Mouse (Mus musculus): ENCODE measurements around the gene Zfyve1.
"Not testable (repeated sequence)": the region's sequence is repeated elsewhere in the genome, so short reads cannot be mapped to it uniquely, and the experiment has no call there.

The Zfyve1 gene

GRCm38 (mm10) chr12:83597025-83597501 is at the start of gene Zfyve1:
TSS of gene Zfyve1 (minus strand) at chr12:83597222.
- DNase-seq (ENCODE audit: low spot score in 2 of 2) = peak; percentile 92 to 96

GRCm38 (mm10) chr12:83643116-83643515 is 46.1 kb upstream of the Zfyve1 start:
- DNase-seq (ENCODE audit: low spot score in 2 of 2) = no peak

GRCm38 (mm10) chr12:83641233-83641632 is 44.2 kb upstream of the Zfyve1 start:
- DNase-seq (ENCODE audit: low spot score in 2 of 2) = no peak

- no peak for DNase-seq (ENCODE audit: low spot score in 2 of 2)
Measured at GRCm38 (mm10) chr12:83633807-83634206, 36.8 kb upstream of the Zfyve1 start.

GRCm38 (mm10) chr12:83632680-83633025 is 35.6 kb upstream of the Zfyve1 start:
- DNase-seq (ENCODE audit: low spot score in 2 of 2) = peak; percentile 24 to 33

- peak; percentile 95 to 96 for DNase-seq (ENCODE audit: low spot score in 2 of 2)
Measured at GRCm38 (mm10) chr12:83631743-83632679, 35.0 kb upstream of the Zfyve1 start.

GRCm38 (mm10) chr12:83630936-83631335 is 33.9 kb upstream of the Zfyve1 start, which contains the start of gene Rbm25:
TSS of gene Rbm25 (plus strand) at chr12:83631236.
- not testable (repeated sequence) for DNase-seq (ENCODE audit: low spot score in 2 of 2)

GRCm38 (mm10) chr12:83624321-83624720 is 27.3 kb upstream of the Zfyve1 start:
- no peak for DNase-seq (ENCODE audit: low spot score in 2 of 2)

GRCm38 (mm10) chr12:83622031-83622755 is 25.2 kb upstream of the Zfyve1 start:
- DNase-seq (ENCODE audit: low spot score in 2 of 2) = no peak

- not testable (repeated sequence) for DNase-seq (ENCODE audit: low spot score in 2 of 2)
Measured at GRCm38 (mm10) chr12:83620694-83621093, 23.7 kb upstream of the Zfyve1 start.

- no peak for DNase-seq (ENCODE audit: low spot score in 2 of 2)
Measured at GRCm38 (mm10) chr12:83618981-83619380, 22.0 kb upstream of the Zfyve1 start.

- DNase-seq (ENCODE audit: low spot score in 2 of 2) = no peak
Measured at GRCm38 (mm10) chr12:83617261-83617660, 20.2 kb upstream of the Zfyve1 start.

- DNase-seq (ENCODE audit: low spot score in 2 of 2) = not testable (repeated sequence)
Measured at GRCm38 (mm10) chr12:83606411-83606810, 9.4 kb upstream of the Zfyve1 start.

- no peak for DNase-seq (ENCODE audit: low spot score in 2 of 2)
Measured at GRCm38 (mm10) chr12:83602285-83602684, 5.3 kb upstream of the Zfyve1 start.

- no peak for DNase-seq (ENCODE audit: low spot score in 2 of 2)
Measured at GRCm38 (mm10) chr12:83597881-83598280, 859 bp upstream of the Zfyve1 start.

- no peak for DNase-seq (ENCODE audit: low spot score in 2 of 2)
Measured at GRCm38 (mm10) chr12:83596191-83596954, 649 bp downstream of the Zfyve1 start.

- peak; percentile 7 to 34 for DNase-seq (ENCODE audit: low spot score in 2 of 2)
Measured at GRCm38 (mm10) chr12:83594454-83595040, 2.5 kb downstream of the Zfyve1 start.

GRCm38 (mm10) chr12:83591754-83592501 is 5.1 kb downstream of the Zfyve1 start:
- no peak for DNase-seq (ENCODE audit: low spot score in 2 of 2)

- no peak for DNase-seq (ENCODE audit: low spot score in 2 of 2)
Measured at GRCm38 (mm10) chr12:83586628-83587027, 10.4 kb downstream of the Zfyve1 start.

GRCm38 (mm10) chr12:83582747-83583146 is 14.3 kb downstream of the Zfyve1 start:
- DNase-seq (ENCODE audit: low spot score in 2 of 2) = no peak

- no peak for DNase-seq (ENCODE audit: low spot score in 2 of 2)
Measured at GRCm38 (mm10) chr12:83582106-83582505, 14.9 kb downstream of the Zfyve1 start.

Measured in right cerebral cortex, postnatal 36 days (tissue).